Mouse (Mus musculus) kidney, embryonic 16.5 days (tissue): ENCODE results near the gene Rpl36al. TPM values are rescaled to one million over a fixed set of nuclear protein-coding genes. Genes with fewer than 3 reads are reported as not detected.

Experiments
- ATAC-seq: fragments of 200-750 bp; cut with Nextera tagmentation; 2 replicates; pipeline ENCODE4 v1.8.0; 2017; ENCODE audit warnings: moderate TSS enrichment; ENCODE audit not compliant: low FRiP score, low TSS enrichment
- H3K27ac ChIP-seq: fragments of 300-500 bp; sonication (generic); 2 replicates; pipeline ENCODE4 v1.5.1; 2014; ENCODE audit warnings: low read length
- H3K27me3 ChIP-seq: fragments of 300-500 bp; sonication (generic); 2 replicates; pipeline ENCODE4 v1.6.1; 2014; ENCODE audit warnings: low read length, control low read depth, mixed read lengths; ENCODE audit not compliant: insufficient read depth
- H3K36me3 ChIP-seq: fragments of 300-500 bp; sonication (generic); 2 replicates; pipeline ENCODE4 v1.6.1; 2014; ENCODE audit warnings: low read length, control low read depth, mixed read lengths; ENCODE audit not compliant: insufficient read depth
- H3K4me1 ChIP-seq: fragments of 300-500 bp; sonication (generic); 2 replicates; pipeline ENCODE4 v1.6.1; 2014; ENCODE audit warnings: low read length, control low read depth, mixed read lengths; ENCODE audit not compliant: insufficient read depth
- H3K4me2 ChIP-seq: fragments of 300-500 bp; sonication (generic); replicated peaks from 2 replicates; pipeline ENCODE4 v1.6.1; 2014; ENCODE audit warnings: low read depth, low read length
- H3K4me3 ChIP-seq: fragments of 300-500 bp; sonication (generic); 2 replicates; pipeline ENCODE4 v1.5.1; 2014; ENCODE audit warnings: mild to moderate bottlenecking, low read length
- H3K9ac ChIP-seq: fragments of 300-500 bp; sonication (generic); replicated peaks from 2 replicates; pipeline ENCODE4 v1.6.1; 2014; ENCODE audit warnings: low read length
- H3K9me3 ChIP-seq: fragments of 300-500 bp; sonication (generic); 2 replicates; pipeline ENCODE4 v1.6.1; 2016; ENCODE audit warnings: low read length, control low read depth
- WGBS: fragments of 180-500 bp; shearing (Covaris S2); extraction: QIAGEN DNeasy Blood & Tissue Kit; methylation state at CpG from one replicate; pipeline ENCODE4 v1.1.7; 2014; 5-methylcytosine and 5-hydroxymethylcytosine counted together
- microRNA-seq: library from miRNA; unstranded; fragments of <30 nt; microRNA quantifications from one replicate; pipeline ENCODE4, GENCODE M21; 2016
- polyA plus RNA-seq: library from polyadenylated mRNA; unstranded; fragments of >200 nt; fragmentation: Nextera tagmentation; extraction: Ambion mirVana; gene quantifications from 2 replicates; pipeline ENCODE4 v1.2.1, GENCODE M21; 2015

The Rpl36al gene
- polyA plus RNA-seq, 1 experiment from 2014 or later, result 471 TPM

- Histone ChIP-seq H3K27me3 (no peaks in the 10 kb centered on the region), H3K4me2 (no peak overlapping the region), H3K4me3 (no peak overlapping the region), H3K27ac (no peak overlapping the region), H3K36me3 (no peaks in the 10 kb centered on the region), H3K9ac (no peak overlapping the region), H3K9me3 (no peaks in the 10 kb centered on the region), H3K4me1 (no peaks in the 10 kb centered on the region)
- ATAC-seq, result no peak
- 88% methylated on average over 7 of the region's 7 CpGs for WGBS
Observed at GRCm38 (mm10) chr12:69139841-69140240, 44.0 kb downstream of the Rpl36al start.

GRCm38 (mm10) chr12:69139201-69139600 lies 44.7 kb downstream of the Rpl36al start:
- H3K9me3 ChIP-seq, result no peaks in the 10 kb centered on the region
- H3K4me1 ChIP-seq, result no peaks in the 10 kb centered on the region
- H3K4me2 ChIP-seq, result no peak overlapping the region
- H3K27me3 ChIP-seq, result no peaks in the 10 kb centered on the region
- H3K27ac ChIP-seq, result no peak overlapping the region
- 94% methylated on average over 3 of the region's 3 CpGs for WGBS
- H3K36me3 ChIP-seq, result no peaks in the 10 kb centered on the region
- ATAC-seq, result no peak
- H3K9ac ChIP-seq, result no peak overlapping the region
- H3K4me3 ChIP-seq, result no peak overlapping the region

Small RNA genes lying within 50 kb of the gene (microRNA-seq; reads per million reads assigned to microRNA genes)
- gene Gm47287 (not detected), gene Gm47295 (1.7 reads per million, percentile 5 among the genes with 10 or more reads in this experiment)

Other genes starting within 250 kb of the Rpl36al start
- gene Rps29, start 24.9 kb downstream of the Rpl36al start, polyA plus RNA-seq, result 1,392 and 1,476 TPM in 2 replicates
- 21.1 and 24.1 TPM in 2 replicates for gene Lrr1, start 15.3 kb downstream of the Rpl36al start, polyA plus RNA-seq
- gene Mgat2, start 74 bp upstream of the Rpl36al start, polyA plus RNA-seq, result 46.3 and 47.0 TPM in 2 replicates
- gene Gm49383, start 13.0 kb upstream of the Rpl36al start, polyA plus RNA-seq, result 32.6 and 34.2 TPM in 2 replicates
- gene Dnaaf2, start 14.3 kb upstream of the Rpl36al start, polyA plus RNA-seq, result 8.8 and 10.5 TPM in 2 replicates
- 26.8 and 28.7 TPM in 2 replicates for gene Gm49384, start 20.2 kb upstream of the Rpl36al start, polyA plus RNA-seq
- gene Pole2, start 44.1 kb upstream of the Rpl36al start, polyA plus RNA-seq, result 26.2 and 26.4 TPM in 2 replicates
- 5.9 and 9.9 TPM in 2 replicates for gene Klhdc1, start 57.1 kb upstream of the Rpl36al start, polyA plus RNA-seq
- gene Klhdc2, start 112.6 kb upstream of the Rpl36al start, polyA plus RNA-seq, result 139 and 142 TPM in 2 replicates
- gene Nemf, start 173.1 kb upstream of the Rpl36al start, polyA plus RNA-seq, result 80.3 and 92.7 TPM in 2 replicates
- gene Arf6, start 188.1 kb upstream of the Rpl36al start, polyA plus RNA-seq, result 34.6 and 34.9 TPM in 2 replicates
- gene Gm9887, start 188.4 kb upstream of the Rpl36al start, polyA plus RNA-seq, result 1.1 and 1.7 TPM in 2 replicates